Mouse (Mus musculus) intestine, embryonic 16.5 days (tissue): ENCODE results near the gene Ripk4. TPM values are rescaled to one million over a fixed set of nuclear protein-coding genes. Genes with fewer than 3 reads are reported as not detected.

Experiments used
- ATAC-seq: fragments of 200-750 bp; cut with Nextera tagmentation; 2 replicates; pipeline ENCODE4 v1.8.0; 2017; ENCODE audit warnings: moderate TSS enrichment, moderate library complexity
- H3K27ac ChIP-seq: fragments of 300-500 bp; sonication (generic); 2 replicates; pipeline ENCODE4 v1.5.1; 2014; ENCODE audit warnings: mild to moderate bottlenecking, low read length
- H3K27me3 ChIP-seq: fragments of 300-500 bp; sonication (generic); replicated peaks from 2 replicates; pipeline ENCODE4 v1.6.1; 2014; ENCODE audit warnings: low read length, control low read depth, mixed read lengths; ENCODE audit not compliant: control insufficient read depth, insufficient read depth
- H3K36me3 ChIP-seq: fragments of 300-500 bp; sonication (generic); 2 replicates; pipeline ENCODE4 v1.6.1; 2014; ENCODE audit warnings: low read length, control low read depth; ENCODE audit not compliant: control insufficient read depth, insufficient read depth
- H3K4me1 ChIP-seq: fragments of 300-500 bp; sonication (generic); 2 replicates; pipeline ENCODE4 v1.6.1; 2014; ENCODE audit warnings: low read length, control low read depth, mixed read lengths; ENCODE audit not compliant: control insufficient read depth, insufficient read depth
- H3K4me2 ChIP-seq: fragments of 300-500 bp; sonication (generic); 2 replicates; pipeline ENCODE4 v1.6.1; 2014; ENCODE audit warnings: low read depth, low read length, control low read depth
- H3K4me3 ChIP-seq: fragments of 300-500 bp; sonication (generic); 2 replicates; pipeline ENCODE4 v1.5.1; 2014; ENCODE audit warnings: mild to moderate bottlenecking, low read length
- H3K9ac ChIP-seq: fragments of 300-500 bp; sonication (generic); 2 replicates; pipeline ENCODE4 v1.6.1; 2014; ENCODE audit warnings: low read depth, low read length
- H3K9me3 ChIP-seq: fragments of 300-500 bp; sonication (generic); 2 replicates; pipeline ENCODE4 v1.6.1; 2016; ENCODE audit warnings: low read length, control low read depth; ENCODE audit not compliant: control insufficient read depth
- WGBS: fragments of 180-500 bp; shearing (Covaris S2); extraction: QIAGEN DNeasy Blood & Tissue Kit; methylation state at CpG from one replicate; pipeline ENCODE4 v1.1.7; 2014; 5-methylcytosine and 5-hydroxymethylcytosine counted together
- polyA plus RNA-seq: library from polyadenylated mRNA; unstranded; fragments of >200 nt; fragmentation: Nextera tagmentation; extraction: Ambion mirVana; gene quantifications from 2 replicates; pipeline ENCODE4 v1.2.1, GENCODE M21; 2015

Ripk4 gene
- polyA plus RNA-seq, 1 experiment from 2014 or later, result 21.8 TPM

DNA sequence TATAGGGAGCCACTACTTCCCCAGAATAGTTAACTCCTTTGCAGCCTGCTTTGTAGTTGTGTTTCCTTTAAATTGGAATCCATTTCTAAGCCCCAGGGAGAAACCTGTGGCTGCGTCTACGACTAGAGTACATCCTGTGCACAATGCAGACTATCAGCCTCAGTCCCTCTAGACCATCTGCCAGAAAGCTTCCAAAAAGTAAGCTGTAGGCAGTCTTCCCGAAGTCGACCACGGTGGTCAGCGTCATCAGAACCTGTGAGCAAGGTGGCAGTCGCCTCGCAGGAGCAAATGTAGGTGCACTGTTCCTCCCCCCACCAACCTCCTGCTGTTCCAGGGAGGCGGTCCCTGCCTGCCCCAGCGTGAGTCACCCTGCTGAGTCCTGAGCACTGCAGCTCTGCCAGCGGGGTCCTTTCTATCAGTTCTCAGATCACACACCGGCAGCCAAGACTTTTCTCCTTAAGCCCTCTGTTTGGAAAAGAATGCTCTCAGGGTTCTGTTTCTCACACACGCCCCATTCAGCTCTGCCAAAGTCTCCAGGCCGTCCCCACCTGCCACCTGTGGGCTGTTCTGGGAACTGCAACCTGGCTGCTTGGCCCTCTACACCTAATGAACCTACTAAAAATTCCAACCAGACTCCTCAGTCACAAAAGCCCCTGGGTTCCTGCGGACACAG is 14.9 kb upstream of the Ripk4 start:
- Histone ChIP-seq H3K4me3 (no peak overlapping the region), H3K4me1 (no peaks in the 10 kb centered on the region), H3K27me3 (no peaks in the 10 kb centered on the region), H3K9me3 (no peaks in the 10 kb centered on the region), H3K4me2 (peak overlapping the region; percentile 40), H3K36me3 (no peaks in the 10 kb centered on the region), H3K9ac (peak overlapping the region; percentile 52; the same call in 1 of the 2 replicates), H3K27ac (no peak overlapping the region)
- peak; percentile 90 for ATAC-seq
- 26% methylated on average over 15 of the region's 15 CpGs for WGBS

- Histone ChIP-seq H3K9me3 (no peaks in the 10 kb centered on the region), H3K27ac (no peak overlapping the region), H3K4me2 (no peak overlapping the region), H3K4me1 (peaks cover 11% of the 10 kb centered on the region), H3K36me3 (no peaks in the 10 kb centered on the region), H3K9ac (no peak overlapping the region), H3K4me3 (no peak overlapping the region), H3K27me3 (peaks cover 25% of the 10 kb centered on the region)
- ATAC-seq, result peak; percentile 32
- WGBS, result 13% methylated on average over 3 of the region's 3 CpGs
Measured at GRCm38 (mm10) chr16:97766501-97766900, 2.9 kb upstream of the Ripk4 start.

DNA sequence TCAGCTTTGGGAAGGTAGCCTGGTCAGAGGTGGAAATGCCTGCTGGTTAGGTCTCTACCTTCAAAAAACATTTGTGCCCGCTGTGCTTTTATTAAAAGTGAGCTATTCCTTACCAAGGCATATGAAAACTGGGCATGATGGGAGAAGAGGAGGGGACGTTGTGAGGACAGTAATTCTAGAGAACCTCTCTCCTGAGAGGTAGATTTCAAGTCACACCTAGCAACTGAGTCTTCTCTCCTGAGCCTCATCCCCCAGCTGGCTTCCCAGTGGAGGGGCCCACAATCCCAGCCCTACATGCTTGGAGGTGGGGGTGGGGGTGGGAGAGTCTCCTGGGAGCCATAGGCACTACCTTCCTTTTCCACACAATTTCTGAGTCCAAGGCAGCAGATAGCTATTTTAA is 1.0 kb upstream of the Ripk4 start:
- ATAC-seq, result no peak
- H3K4me1 ChIP-seq, result peaks cover 18% of the 10 kb centered on the region
- WGBS, result 65% methylated on average over 2 of the region's 2 CpGs

GRCm38 (mm10) chr16:97763990-97764340 is 378 bp upstream of the Ripk4 start:
- H3K9me3 ChIP-seq, result no peaks in the 10 kb centered on the region
- peak overlapping the region; percentile 78 for H3K9ac ChIP-seq
- no peak overlapping the region for H3K27ac ChIP-seq
- no peak for ATAC-seq
- peaks cover 24% of the 10 kb centered on the region for H3K4me1 ChIP-seq
- H3K4me2 ChIP-seq, result peak overlapping the region; percentile 71
- no peaks in the 10 kb centered on the region for H3K36me3 ChIP-seq
- 6% methylated on average over 13 of the region's 13 CpGs for WGBS
- peaks cover 25% of the 10 kb centered on the region for H3K27me3 ChIP-seq
- peak overlapping the region; percentile 62 for H3K4me3 ChIP-seq

More for the DNA sequence above, 1.0 kb upstream of the Ripk4 start:
- Histone ChIP-seq H3K36me3 (no peaks in the 10 kb centered on the region), H3K9me3 (no peaks in the 10 kb centered on the region), H3K9ac (no peak overlapping the region), H3K4me2 (no peak overlapping the region), H3K27ac (no peak overlapping the region), H3K4me3 (no peak overlapping the region), H3K27me3 (peaks cover 25% of the 10 kb centered on the region)

- H3K9me3 ChIP-seq, result no peaks in the 10 kb centered on the region
- H3K4me1 ChIP-seq, result peaks cover 37% of the 10 kb centered on the region
- peak overlapping the region; percentile 42; the same call in 1 of the 2 replicates for H3K27ac ChIP-seq
- H3K4me2 ChIP-seq, result peak overlapping the region; percentile 71
- ATAC-seq, result no peak
- 42% methylated on average over 2 of the region's 2 CpGs for WGBS
- peak overlapping the region; percentile 62 for H3K4me3 ChIP-seq
- H3K36me3 ChIP-seq, result no peaks in the 10 kb centered on the region
- peaks cover 25% of the 10 kb centered on the region for H3K27me3 ChIP-seq
- peak overlapping the region; percentile 78 for H3K9ac ChIP-seq
Measured at GRCm38 (mm10) chr16:97761782-97762181, 1.8 kb downstream of the Ripk4 start.

DNA sequence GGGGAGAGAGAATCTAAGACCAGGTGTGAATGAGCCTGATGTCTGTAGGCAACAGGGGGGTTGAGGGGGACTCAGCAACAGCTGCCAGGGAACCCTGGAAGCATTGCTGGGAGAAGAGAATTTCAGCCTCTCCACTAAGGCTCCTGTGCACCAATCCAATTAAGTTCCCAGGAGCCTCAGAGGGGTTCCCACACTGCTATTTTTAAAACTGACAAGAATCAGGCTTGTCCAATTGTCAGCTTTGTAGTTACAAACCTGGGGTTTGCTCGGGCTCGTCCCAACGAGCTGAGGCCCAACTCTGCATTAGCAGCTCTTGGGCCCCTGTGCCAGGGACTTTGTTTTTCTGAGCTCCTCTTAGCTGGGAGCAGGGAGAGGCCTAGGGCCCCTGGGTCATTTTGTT is 3.9 kb downstream of the Ripk4 start:
- peak overlapping the region; percentile 44 for H3K27ac ChIP-seq
- peaks cover 24% of the 10 kb centered on the region for H3K27me3 ChIP-seq
- H3K4me1 ChIP-seq, result peaks cover 46% of the 10 kb centered on the region
- no peaks in the 10 kb centered on the region for H3K36me3 ChIP-seq
- no peak overlapping the region for H3K4me3 ChIP-seq
- 29% methylated on average over 3 of the region's 3 CpGs for WGBS
- no peak overlapping the region for H3K9ac ChIP-seq
- no peak for ATAC-seq
- H3K4me2 ChIP-seq, result peak overlapping the region; percentile 8; the same call in 1 of the 2 replicates
- H3K9me3 ChIP-seq, result no peaks in the 10 kb centered on the region

- peaks cover 14% of the 10 kb centered on the region; the same call in 1 of the 2 replicates for H3K27me3 ChIP-seq
- no peaks in the 10 kb centered on the region for H3K9me3 ChIP-seq
- peak overlapping the region; percentile 43; the same call in 1 of the 2 replicates for H3K27ac ChIP-seq
- WGBS, result 51% methylated on average over 2 of the region's 2 CpGs
- ATAC-seq, result peak; percentile 18; the same call in 1 of the 2 replicates
- H3K4me2 ChIP-seq, result no peak overlapping the region
- peaks cover 44% of the 10 kb centered on the region for H3K4me1 ChIP-seq
- no peak overlapping the region for H3K4me3 ChIP-seq
- H3K9ac ChIP-seq, result no peak overlapping the region
- no peaks in the 10 kb centered on the region for H3K36me3 ChIP-seq
Measured at GRCm38 (mm10) chr16:97758288-97758687, 5.3 kb downstream of the Ripk4 start.

DNA sequence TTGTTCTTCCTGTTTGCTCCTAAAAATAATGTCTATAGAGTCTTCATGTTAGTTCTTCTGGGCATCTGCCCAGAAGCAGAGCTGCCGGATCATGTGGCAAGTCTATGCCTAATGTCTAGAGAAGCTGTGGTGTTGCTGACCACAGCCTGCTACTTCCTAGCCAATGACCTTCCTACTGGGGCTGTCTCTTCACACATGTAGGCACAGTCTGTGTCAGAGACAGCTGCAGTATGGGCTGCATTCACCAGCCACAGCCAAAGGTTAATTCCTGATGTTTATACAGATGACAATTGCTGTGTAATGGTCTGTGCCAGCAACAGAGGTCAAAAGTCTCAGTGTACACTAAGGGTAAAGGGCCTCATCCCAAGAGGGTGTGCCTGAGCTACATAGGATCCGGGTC is 7.1 kb downstream of the Ripk4 start:
- Histone ChIP-seq H3K9ac (no peak overlapping the region), H3K9me3 (no peaks in the 10 kb centered on the region), H3K27me3 (no peaks in the 10 kb centered on the region), H3K4me1 (peaks cover 60% of the 10 kb centered on the region), H3K4me2 (no peak overlapping the region), H3K36me3 (no peaks in the 10 kb centered on the region), H3K27ac (peak overlapping the region; percentile 29; the same call in 1 of the 2 replicates), H3K4me3 (no peak overlapping the region)
- WGBS, result 66% methylated on average over 2 of the region's 2 CpGs
- ATAC-seq, result peak; percentile 48

GRCm38 (mm10) chr16:97752316-97752941 is 11.2 kb downstream of the Ripk4 start:
- H3K4me3 ChIP-seq, result no peak overlapping the region
- peaks cover 41% of the 10 kb centered on the region for H3K4me1 ChIP-seq
- H3K36me3 ChIP-seq, result no peaks in the 10 kb centered on the region
- H3K9ac ChIP-seq, result no peak overlapping the region
- no peaks in the 10 kb centered on the region for H3K9me3 ChIP-seq
- 56% methylated on average over 3 of the region's 3 CpGs for WGBS
- peak; percentile 57 for ATAC-seq
- H3K27me3 ChIP-seq, result no peaks in the 10 kb centered on the region
- H3K27ac ChIP-seq, result peak overlapping the region; percentile 14
- H3K4me2 ChIP-seq, result peak overlapping the region; percentile 14; the same call in 1 of the 2 replicates
